In genomic region chr6:43295908-43296307, GRCm38 (mm10) we compare ENCODE assay signal across 12 mouse cellular contexts. TPM values are rescaled to one million over a fixed set of nuclear protein-coding genes. Genes with fewer than 3 reads are reported as not detected.
DNase-seq lines count a peak whose midpoint lies in the region; ATAC-seq and TF ChIP-seq lines count a peak whose summit lies in the region.
"Had no signal": no experiment of that assay in that cellular context is flagged by ENCODE, and none has a peak within 500 bp of the region (broad histone marks: within the 10 kb centered on the region; RNA-seq: fewer than 3 reads in every experiment).

No protein-coding gene starts in this region.

- WGBS in heart, embryonic 11.5 days (ENCODE audit: insufficient replicate concordance): 11% methylated on average over 5 of the region's 5 CpGs
- 13% methylated on average over 5 of the region's 5 CpGs for WGBS in liver, embryonic 12.5 days (ENCODE audit: insufficient replicate concordance)
- WGBS in forebrain, postnatal 0 days: 45% methylated on average over 5 of the region's 5 CpGs

- H3K36me3 ChIP-seq in heart, embryonic 11.5 days (ENCODE audit: control insufficient read depth, insufficient read depth, low read length): no peaks in the 10 kb centered on the region
- H3K36me3 ChIP-seq in liver, embryonic 12.5 days: no peaks in the 10 kb centered on the region
- no peaks in the 10 kb centered on the region for H3K36me3 ChIP-seq in forebrain, postnatal 0 days (ENCODE audit: insufficient read depth)
- H3K36me3 ChIP-seq: heart, embryonic 15.5 days; limb, embryonic 15.5 days had no signal

- no peak overlapping the region for H3K9ac ChIP-seq in heart, embryonic 11.5 days (ENCODE audit: low read depth, low read length)
- H3K9ac ChIP-seq in liver, embryonic 12.5 days: no peak overlapping the region
- 0 out of 2 replicates have a peak overlapping the region, but pooled peaks have one; percentile 10 for H3K9ac ChIP-seq in forebrain, postnatal 0 days
- H3K9ac ChIP-seq: heart, embryonic 15.5 days; limb, embryonic 15.5 days had no signal

- H3K27me3 ChIP-seq in heart, embryonic 11.5 days (ENCODE audit: control insufficient read depth, insufficient read depth, low read length): no peaks in the 10 kb centered on the region
- no peaks in the 10 kb centered on the region for H3K27me3 ChIP-seq in liver, embryonic 12.5 days (replicated peaks)
- no peaks in the 10 kb centered on the region for H3K27me3 ChIP-seq in forebrain, postnatal 0 days (ENCODE audit: insufficient read depth, low read length)
- H3K27me3 ChIP-seq: heart, embryonic 15.5 days; limb, embryonic 15.5 days had no signal

- H3K27ac ChIP-seq in heart, embryonic 11.5 days (ENCODE audit: low read depth, low read length): no peak overlapping the region
- H3K27ac ChIP-seq in liver, embryonic 12.5 days: no peak overlapping the region
- no peak overlapping the region for H3K27ac ChIP-seq in forebrain, postnatal 0 days (ENCODE audit: low read depth, low read length)
- H3K27ac ChIP-seq: heart, embryonic 15.5 days; limb, embryonic 15.5 days had no signal

- peak overlapping the region; percentile 22; the same call in 1 of the 2 replicates for H3K4me2 ChIP-seq in heart, embryonic 11.5 days
- no peak overlapping the region for H3K4me2 ChIP-seq in liver, embryonic 12.5 days
- H3K4me2 ChIP-seq in forebrain, postnatal 0 days (ENCODE audit: low read depth): no peak overlapping the region
- H3K4me2 ChIP-seq: heart, embryonic 15.5 days; limb, embryonic 15.5 days had no signal

- no peak for TF ChIP-seq CTCF in forebrain, postnatal 0 days (IDR thresholded peaks at IDR 0.05; ENCODE audit: low read depth)

- H3K9me3 ChIP-seq in heart, embryonic 11.5 days (replicated peaks; ENCODE audit: control insufficient read depth, low read length): no peaks in the 10 kb centered on the region
- no peaks in the 10 kb centered on the region for H3K9me3 ChIP-seq in liver, embryonic 12.5 days (replicated peaks)
- no peaks in the 10 kb centered on the region for H3K9me3 ChIP-seq in forebrain, postnatal 0 days (ENCODE audit: low read length)
- H3K9me3 ChIP-seq: heart, embryonic 15.5 days; limb, embryonic 15.5 days had no signal

- intact Hi-C loops in heart, postnatal 36 days (cut with DNase I): loop anchor here (2.0 to 5.0 kb wide), 2 partner anchors 17 to 274 kb away; no protein-coding TSS in a partner anchor

- H3K4me3 ChIP-seq in heart, embryonic 11.5 days (ENCODE audit: low read depth, low read length): no peak overlapping the region
- no peak overlapping the region for H3K4me3 ChIP-seq in liver, embryonic 12.5 days
- H3K4me3 ChIP-seq in forebrain, postnatal 0 days (ENCODE audit: low read depth, low read length): no peak overlapping the region
- H3K4me3 ChIP-seq: heart, embryonic 15.5 days; limb, embryonic 15.5 days had no signal

- 0 out of 2 replicates have a peak, but pooled peaks have one; percentile 33 for ATAC-seq in heart, embryonic 11.5 days (replicated peaks; ENCODE audit: insufficient number of reproducible peaks, low FRiP score, low TSS enrichment)
- no peak for ATAC-seq in liver, embryonic 12.5 days
- peak; percentile 58 for ATAC-seq in forebrain, postnatal 0 days
- no peak for ATAC-seq in activated CD4-positive, CD25-positive, alpha-beta regulatory T cell, adult 4 months

- peaks cover 6% of the 10 kb centered on the region; the same call in 1 of the 2 replicates for H3K4me1 ChIP-seq in heart, embryonic 11.5 days (ENCODE audit: control insufficient read depth, insufficient read depth, low read length)
- no peaks in the 10 kb centered on the region for H3K4me1 ChIP-seq in liver, embryonic 12.5 days
- no peaks in the 10 kb centered on the region for H3K4me1 ChIP-seq in forebrain, postnatal 0 days (ENCODE audit: insufficient read depth)

- no peak for DNase-seq in heart, postnatal 36 days
- DNase-seq in liver: peak; percentile 14
- peak; percentile 11 for DNase-seq in cerebellum, adult 11 months
- DNase-seq in forebrain, postnatal 0 days: no peak
- DNase-seq in layer of hippocampus, postnatal 14 days (ENCODE audit: low spot score in 2 of 2): no peak
- DNase-seq: right cerebral cortex, postnatal 14 days; thymus, postnatal 36 days had no signal

RNA-seq across cellular contexts. Expression of gene Nobox, which starts 13.4 kb away (rescaled TPM):
- polyA plus RNA-seq in heart, embryonic 11.5 days (2014; fragmentation: Nextera tagmentation; extraction: Ambion mirVana): not detected in 2 replicates
- total RNA-seq in heart, postnatal 36 days (2021): not detected
- polyA plus RNA-seq in liver, embryonic 12.5 days (2016; fragmentation: Nextera tagmentation; extraction: Ambion mirVana): 0.17 TPM in 1 of 2 replicates, not detected in the other
- not detected in 2 replicates for total RNA-seq in forebrain, postnatal 0 days (2014; rRNA removed)
- 0.12 TPM in 1 of 2 replicates, not detected in the other for polyA plus RNA-seq in forebrain, postnatal 0 days (2015; fragmentation: Nextera tagmentation; extraction: Ambion mirVana)
- polyA plus RNA-seq in activated CD4-positive, CD25-positive, alpha-beta regulatory T cell, adult 4 months (2017; shearing (Covaris generic)): not detected
- total RNA-seq in layer of hippocampus, postnatal 14 days (2021): not detected
- polyA plus RNA-seq: heart, embryonic 15.5 days; limb, embryonic 15.5 days had no signal

RNA-seq across cellular contexts. Expression of gene Arhgef5, which starts 30.5 kb away (rescaled TPM):
- polyA plus RNA-seq in heart, embryonic 11.5 days (2014; fragmentation: Nextera tagmentation; extraction: Ambion mirVana): 5.1 and 7.5 TPM in 2 replicates
- 10 to 100 TPM; 14.0 to 14.1 TPM for total RNA-seq in heart, postnatal 36 days (2021)
- 2.3 and 2.5 TPM in 2 replicates for polyA plus RNA-seq in liver, embryonic 12.5 days (2016; fragmentation: Nextera tagmentation; extraction: Ambion mirVana)
- total RNA-seq in forebrain, postnatal 0 days (2014; rRNA removed): 2.3 and 3.3 TPM in 2 replicates
- polyA plus RNA-seq in forebrain, postnatal 0 days (2015; fragmentation: Nextera tagmentation; extraction: Ambion mirVana): 1.3 and 1.6 TPM in 2 replicates
- 1 to 10 TPM; 2.2 to 2.9 TPM for polyA plus RNA-seq in activated CD4-positive, CD25-positive, alpha-beta regulatory T cell, adult 4 months (2017; shearing (Covaris generic))
- total RNA-seq in layer of hippocampus, postnatal 14 days (2021): 1 to 10 TPM; 2.5 to 4.9 TPM

Comparison
In these comparisons a context has a peak if more than half of its experiments do, and no peak if none do; other contexts are left out.
1. ATAC-seq: peak in heart, embryonic 11.5 days (single experiment) and forebrain, postnatal 0 days (single experiment); none in liver, embryonic 12.5 days (single experiment) and activated CD4-positive, CD25-positive, alpha-beta regulatory T cell, adult 4 months (single experiment).
2. DNase-seq: peak in liver (single experiment) and cerebellum, adult 11 months (single experiment); none in heart, postnatal 36 days (0 of 2), forebrain, postnatal 0 days (single experiment) and layer of hippocampus, postnatal 14 days (0 of 2).